Mouse (Mus musculus) myocyte (in vitro differentiated cells): ENCODE measurements around the gene Zfp810. TPM values are rescaled to one million over a fixed set of nuclear protein-coding genes. Genes with fewer than 3 reads are reported as not detected.
A peak's percentile ranks its signal among the peaks of the same experiment; 100 is the strongest.
"Not testable (repeated sequence)": the region's sequence is repeated elsewhere in the genome, so short reads cannot be mapped to it uniquely, and the experiment has no call there.

ENCODE experiments used
- H3K27me3 ChIP-seq: one replicate; pipeline ENCODE4 v1.6.1; 2011; ENCODE audit not compliant: control insufficient read depth, insufficient read depth, insufficient read length
- H3K36me3 ChIP-seq: one replicate; pipeline ENCODE4 v1.6.1; 2011; ENCODE audit not compliant: control insufficient read depth, insufficient read depth
- H3K4me2 ChIP-seq: one replicate; pipeline ENCODE4 v1.6.1; 2011; ENCODE audit warnings: low read depth, control low read depth
- H3K4me3 ChIP-seq: one replicate; pipeline ENCODE4 v1.5.1; 2011; ENCODE audit warnings: mild to moderate bottlenecking, control low read depth, moderate library complexity
- H3K79me2 ChIP-seq: one replicate; pipeline ENCODE4 v1.6.1; 2011; ENCODE audit not compliant: control insufficient read depth, insufficient read depth
- H3ac ChIP-seq: one replicate; pipeline ENCODE4 v1.6.1; 2011; ENCODE audit not compliant: control insufficient read depth, insufficient read length
- CEBPB ChIP-seq: IDR thresholded peaks from 2 replicates; pipeline ENCODE4 v1.6.1; 2011; ENCODE audit warnings: mild to moderate bottlenecking, moderate library complexity; ENCODE audit not compliant: poor library complexity, insufficient read depth, severe bottlenecking
- E2F4 ChIP-seq: IDR thresholded peaks from one replicate; pipeline ENCODE4 v1.6.1; 2011; ENCODE audit warnings: mild to moderate bottlenecking, control low read depth, moderate library complexity; ENCODE audit not compliant: insufficient read depth
- MAX ChIP-seq: IDR thresholded peaks from one replicate; pipeline ENCODE4 v1.6.1; 2011; ENCODE audit warnings: low read depth, mild to moderate bottlenecking, control low read depth
- MYOD1 ChIP-seq, 3 experiments: IDR thresholded peaks; one replicate each; pipeline ENCODE4 v1.6.1; 2011; ENCODE audit warnings: control low read depth in 2 of 3, low read depth in 2 of 3, mild to moderate bottlenecking in 2 of 3, moderate library complexity in 1 of 3; ENCODE audit not compliant: insufficient read length in 2 of 3, control insufficient read depth in 1 of 3
- MYOG ChIP-seq, 3 experiments: IDR thresholded peaks; one replicate each; pipeline ENCODE4 v1.6.1; 2011; ENCODE audit warnings: control low read depth in 2 of 3, low read depth in 2 of 3, mild to moderate bottlenecking in 2 of 3; ENCODE audit not compliant: insufficient read length in 2 of 3, control insufficient read depth in 1 of 3, insufficient read depth in 1 of 3
- POLR2A ChIP-seq: IDR thresholded peaks from one replicate; pipeline ENCODE4 v1.6.1; 2011; ENCODE audit warnings: low read depth, mild to moderate bottlenecking, control low read depth, moderate library complexity; ENCODE audit not compliant: insufficient read length
- POLR2AphosphoS2 ChIP-seq: IDR thresholded peaks from one replicate; pipeline ENCODE4 v1.6.1; 2011; ENCODE audit warnings: low read depth, control low read depth; ENCODE audit not compliant: insufficient read length
- REST ChIP-seq: IDR thresholded peaks from one replicate; pipeline ENCODE4 v1.6.1; 2011; ENCODE audit warnings: mild to moderate bottlenecking, control low read depth, moderate library complexity; ENCODE audit not compliant: insufficient read depth, insufficient read length
- SRF ChIP-seq: IDR thresholded peaks from one replicate; pipeline ENCODE4 v1.6.1; 2011; ENCODE audit warnings: low read depth; ENCODE audit not compliant: control insufficient read depth, insufficient read length
- TCF12 ChIP-seq: IDR thresholded peaks from one replicate; pipeline ENCODE4 v1.6.1; 2011; ENCODE audit warnings: mild to moderate bottlenecking, control low read depth; ENCODE audit not compliant: poor library complexity, insufficient read depth, severe bottlenecking
- TCF3 ChIP-seq: IDR thresholded peaks from one replicate; pipeline ENCODE4 v1.6.1; 2011; ENCODE audit warnings: low read depth, control low read depth; ENCODE audit not compliant: insufficient read length
- USF1 ChIP-seq: IDR thresholded peaks from one replicate; pipeline ENCODE4 v1.6.1; 2011; ENCODE audit warnings: low read depth, mild to moderate bottlenecking, control low read depth, moderate library complexity
- polyA plus RNA-seq: library from polyadenylated mRNA; unstranded; fragments of >200 nt; fragmentation: generic; extraction: Trizol; gene quantifications from one replicate; pipeline ENCODE4 v1.2.1, GENCODE M21; 2012; ENCODE audit warnings: missing spikeins

Gene Zfp810
- polyA plus RNA-seq, 1 experiment, result 4.4 TPM

DNA sequence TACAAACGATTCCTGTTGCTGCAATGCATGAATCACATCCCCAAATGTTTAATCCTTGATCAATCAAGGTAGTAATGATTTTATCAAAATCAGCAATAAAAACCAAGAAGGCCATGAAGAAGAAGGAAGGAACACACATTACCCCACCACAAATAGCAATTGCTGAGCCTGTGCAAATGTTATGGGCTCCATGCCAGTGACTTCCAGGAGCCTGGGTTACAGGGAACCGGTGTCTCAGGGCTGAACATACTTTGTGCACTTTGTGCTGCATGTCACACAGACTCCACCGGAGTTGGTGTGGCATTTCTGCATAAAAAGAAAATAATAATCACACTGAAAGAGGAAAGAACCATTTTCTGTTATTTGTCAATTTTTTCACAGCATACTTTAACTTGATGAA is 6.6 kb upstream of the Zfp810 start:
- TF ChIP-seq POLR2AphosphoS2, result no peak
- TF ChIP-seq USF1, result no peak
- no peak for TF ChIP-seq REST
- TF ChIP-seq MYOD1 (IDR thresholded peaks at IDR 0.05; ENCODE audit: control insufficient read depth in 1 of 3, insufficient read length in 2 of 3, low read depth in 2 of 3), result no peak

DNA sequence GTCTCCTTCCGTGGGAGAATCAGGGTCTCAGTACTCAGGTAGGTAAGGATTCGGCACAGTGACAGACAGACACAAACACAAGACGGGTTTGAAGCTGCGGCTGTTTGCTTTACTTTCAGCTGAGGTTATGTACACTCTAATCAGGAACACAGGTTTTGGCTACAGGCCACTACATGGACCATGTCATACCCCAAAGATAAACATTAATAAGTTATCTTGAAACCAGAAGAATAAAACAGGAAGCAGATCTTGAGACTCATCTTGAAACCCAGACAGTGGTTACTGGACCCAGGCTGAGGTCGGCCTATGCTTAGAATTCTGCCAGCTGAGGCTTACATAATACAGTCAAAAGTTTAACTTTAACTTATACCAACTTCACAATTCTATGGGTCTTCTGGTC is 5.8 kb upstream of the Zfp810 start:
- Histone ChIP-seq H3K4me3 (no peak overlapping the region), H3K4me2 (no peak overlapping the region), H3K36me3 (no peaks in the 10 kb centered on the region), H3K79me2 (no peaks in the 10 kb centered on the region), H3K27me3 (no peaks in the 10 kb centered on the region), H3ac (no peak overlapping the region)
- no peak for TF ChIP-seq TCF3
- no peak for TF ChIP-seq SRF
- no peak for TF ChIP-seq POLR2A
- no peak for TF ChIP-seq POLR2AphosphoS2
- TF ChIP-seq TCF12, result no peak
- no peak for TF ChIP-seq E2F4
- TF ChIP-seq MAX, result no peak
- no peak for TF ChIP-seq REST
- no peak for TF ChIP-seq CEBPB
- TF ChIP-seq MYOD1 (IDR thresholded peaks at IDR 0.05; ENCODE audit: control insufficient read depth in 1 of 3, insufficient read length in 2 of 3, low read depth in 2 of 3), result no peak
- no peak for TF ChIP-seq USF1
- TF ChIP-seq MYOG (IDR thresholded peaks at IDR 0.05; ENCODE audit: control insufficient read depth in 1 of 3, insufficient read depth in 1 of 3, insufficient read length in 2 of 3, low read depth in 2 of 3), result no peak

More for the DNA sequence above, 6.6 kb upstream of the Zfp810 start:
- Histone ChIP-seq H3K4me2 (no peak overlapping the region), H3K79me2 (no peaks in the 10 kb centered on the region), H3K36me3 (no peaks in the 10 kb centered on the region), H3K4me3 (no peak overlapping the region), H3K27me3 (no peaks in the 10 kb centered on the region), H3ac (no peak overlapping the region)

DNA sequence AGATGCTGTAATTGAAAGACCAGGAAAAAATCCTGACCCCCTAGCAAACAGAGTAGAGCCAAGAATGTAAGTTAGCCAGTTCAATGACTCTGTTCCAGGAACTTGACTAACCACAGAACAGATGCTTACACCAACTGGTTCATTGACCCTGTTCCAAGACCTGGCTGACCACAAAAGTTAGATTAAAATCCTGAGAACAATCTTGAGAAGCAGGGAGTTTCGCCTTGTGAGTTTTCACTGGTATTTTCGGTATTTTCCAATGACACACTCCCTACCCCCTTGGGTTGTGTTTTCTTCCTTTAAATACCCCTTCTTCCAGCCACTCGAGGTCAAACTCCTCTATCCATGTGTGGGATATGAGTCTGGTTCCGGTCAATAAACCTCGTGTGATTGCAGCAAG is 2.2 kb upstream of the Zfp810 start:
- no peaks in the 10 kb centered on the region for H3K27me3 ChIP-seq
- H3K4me2 ChIP-seq, result peak overlapping the region; percentile 33
- no peaks in the 10 kb centered on the region for H3K36me3 ChIP-seq
- H3K4me3 ChIP-seq, result no peak overlapping the region
- no peaks in the 10 kb centered on the region for H3K79me2 ChIP-seq
- no peak overlapping the region for H3ac ChIP-seq
- TF ChIP-seq TCF12, result peak; percentile 71
- no peak for TF ChIP-seq POLR2A
- peak; percentile 53 to 77 (median 72) for TF ChIP-seq MYOD1 (IDR thresholded peaks at IDR 0.05; ENCODE audit: control insufficient read depth in 1 of 3, insufficient read length in 2 of 3, low read depth in 2 of 3)
- no peak for TF ChIP-seq SRF
- TF ChIP-seq CEBPB, result no peak
- peak; percentile 3 for TF ChIP-seq TCF3
- TF ChIP-seq MYOG (IDR thresholded peaks at IDR 0.05; ENCODE audit: control insufficient read depth in 1 of 3, insufficient read depth in 1 of 3, insufficient read length in 2 of 3, low read depth in 2 of 3), result peak in 1 of 3 experiments; percentile 85

DNA sequence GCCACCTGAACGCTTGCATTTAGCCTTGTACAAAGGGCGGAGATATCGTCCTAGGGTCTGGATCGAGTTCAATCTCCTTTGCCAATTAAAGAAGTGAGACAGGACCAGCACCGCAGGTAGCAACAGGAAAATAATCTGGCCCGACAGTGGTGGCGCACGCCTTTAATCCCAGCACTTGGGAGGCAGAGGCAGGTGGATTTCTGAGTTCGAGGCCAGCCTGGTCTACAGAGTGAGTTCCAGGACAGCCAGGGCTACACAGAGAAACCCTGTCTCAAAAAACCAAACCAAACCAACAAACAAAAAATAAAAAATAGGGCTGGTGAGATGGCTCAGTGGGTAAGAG is 443 bp upstream of the Zfp810 start:
- H3K27me3 ChIP-seq, H3K79me2 ChIP-seq, H3K36me3 ChIP-seq: not testable (repeated sequence)
- H3ac ChIP-seq, result peak overlapping the region; percentile 58
- peak overlapping the region; percentile 50 for H3K4me3 ChIP-seq
- H3K4me2 ChIP-seq, result peak overlapping the region; percentile 70

DNA sequence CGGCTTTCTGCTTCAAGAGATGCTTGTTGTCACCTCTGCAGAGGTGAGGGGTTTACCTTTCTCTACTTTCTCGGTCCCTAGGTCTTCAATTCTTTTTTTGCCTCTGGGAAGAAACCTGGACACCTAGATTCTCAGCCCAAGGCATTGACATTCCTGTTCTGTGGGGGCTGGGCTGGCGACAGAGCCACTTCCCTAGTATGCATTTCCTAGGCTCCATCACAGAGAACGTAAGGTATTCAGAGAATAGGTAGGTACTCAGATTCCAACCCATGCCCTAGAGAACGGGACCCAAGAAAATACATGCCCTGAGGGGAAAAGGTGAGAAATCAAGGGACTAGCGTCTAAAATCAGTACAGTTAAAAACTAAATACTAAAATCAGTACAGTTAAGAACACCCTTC is 722 bp downstream of the Zfp810 start:
- Histone ChIP-seq H3K27me3 (no peaks in the 10 kb centered on the region), H3K4me2 (peak overlapping the region; percentile 68), H3K4me3 (peak overlapping the region; percentile 50), H3ac (peak overlapping the region; percentile 58), H3K36me3 (peaks cover 13% of the 10 kb centered on the region), H3K79me2 (no peaks in the 10 kb centered on the region)
- TF ChIP-seq REST (no peak), SRF (no peak), MYOG (IDR thresholded peaks at IDR 0.05; ENCODE audit: control insufficient read depth in 1 of 3, insufficient read depth in 1 of 3, insufficient read length in 2 of 3, low read depth in 2 of 3) (no peak), E2F4 (no peak), TCF3 (no peak), MYOD1 (IDR thresholded peaks at IDR 0.05; ENCODE audit: control insufficient read depth in 1 of 3, insufficient read length in 2 of 3, low read depth in 2 of 3) (no peak), MAX (no peak), POLR2AphosphoS2 (no peak), TCF12 (no peak), CEBPB (no peak), USF1 (no peak), POLR2A (no peak)
